Mouse (Mus musculus) mesoderm, embryonic 11.5 days (tissue): ENCODE data around the gene Tecpr1.

Experiments used
- DNase-seq: peaks from one replicate; pipeline ENCODE4 v3.0.0-alpha.2; 2012; ENCODE audit warnings: low read depth, low spot score

The Tecpr1 gene

GRCm38 (mm10) chr5:144214453-144214852, 9.0 kb downstream of the Tecpr1 start:
- peak; percentile 65 for DNase-seq

GRCm38 (mm10) chr5:144207478-144207877, 15.9 kb downstream of the Tecpr1 start:
- DNase-seq, result peak; percentile 39

GRCm38 (mm10) chr5:144206069-144206468, 17.3 kb downstream of the Tecpr1 start:
- DNase-seq, result no peak

GRCm38 (mm10) chr5:144204911-144205310, 18.5 kb downstream of the Tecpr1 start:
- DNase-seq, result no peak

GRCm38 (mm10) chr5:144204303-144204702, 19.1 kb downstream of the Tecpr1 start:
- DNase-seq, result no peak

GRCm38 (mm10) chr5:144203398-144203959, 19.9 kb downstream of the Tecpr1 start:
- DNase-seq, result no peak

GRCm38 (mm10) chr5:144202430-144202829, 21.0 kb downstream of the Tecpr1 start:
- no peak for DNase-seq

- no peak for DNase-seq
Observed at GRCm38 (mm10) chr5:144200616-144201015, 22.8 kb downstream of the Tecpr1 start.

- no peak for DNase-seq
Observed at GRCm38 (mm10) chr5:144195567-144195966, 27.8 kb downstream of the Tecpr1 start.

- no peak for DNase-seq
Observed at GRCm38 (mm10) chr5:144194416-144194815, 29.0 kb downstream of the Tecpr1 start.

- no peak for DNase-seq
Observed at GRCm38 (mm10) chr5:144192673-144193072, 30.7 kb downstream of the Tecpr1 start.

GRCm38 (mm10) chr5:144191026-144191425, 32.4 kb downstream of the Tecpr1 start:
- DNase-seq, result peak; percentile 35

GRCm38 (mm10) chr5:144189950-144190583, 33.3 kb downstream of the Tecpr1 start, which contains the start of gene Bhlha15:
Gene Bhlha15, plus strand, starts transcription at chr5:144190286.
- peak; percentile 44 for DNase-seq

GRCm38 (mm10) chr5:144189327-144189726, 34.1 kb downstream of the Tecpr1 start:
- DNase-seq, result no peak

GRCm38 (mm10) chr5:144188422-144188821, 35.0 kb downstream of the Tecpr1 start:
- DNase-seq, result no peak

- DNase-seq, result no peak
Observed at GRCm38 (mm10) chr5:144184350-144185045, 38.9 kb downstream of the Tecpr1 start.

- no peak for DNase-seq
Observed at GRCm38 (mm10) chr5:144183647-144184335, 39.6 kb downstream of the Tecpr1 start.

- no peak for DNase-seq
Observed at GRCm38 (mm10) chr5:144183248-144183559, 40.2 kb downstream of the Tecpr1 start.

- DNase-seq, result no peak
Observed at GRCm38 (mm10) chr5:144182542-144183247, 40.7 kb downstream of the Tecpr1 start.

GRCm38 (mm10) chr5:144181249-144181648, 42.2 kb downstream of the Tecpr1 start:
- no peak for DNase-seq

- DNase-seq, result no peak
Observed at GRCm38 (mm10) chr5:144178216-144178615, 45.2 kb downstream of the Tecpr1 start.

GRCm38 (mm10) chr5:144173648-144174047, 49.8 kb downstream of the Tecpr1 start:
- DNase-seq, result no peak
